Mouse (Mus musculus): Measurements from ENCODE around the gene Pde8b.

DNA sequence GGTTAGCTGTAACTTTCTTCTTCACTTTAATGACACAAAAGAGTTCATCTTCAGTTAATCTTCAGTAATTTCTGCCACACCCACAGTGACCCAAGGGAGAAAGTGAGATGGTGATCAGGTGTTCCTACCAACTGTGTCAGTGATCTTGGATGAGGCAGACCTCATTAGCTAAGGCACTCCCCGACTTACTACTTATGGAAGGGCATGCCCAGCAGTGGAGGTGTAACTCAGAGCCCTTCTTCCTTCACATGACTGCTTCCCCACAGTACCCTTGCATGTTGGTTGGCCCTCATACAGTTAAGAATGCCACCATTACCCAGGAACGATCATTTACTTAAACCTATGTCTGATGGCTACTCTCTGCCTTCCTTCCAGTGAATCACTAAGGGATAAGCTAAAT lies 25.6 kb downstream of the Pde8b start:
- TF ChIP-seq POLR2A (IDR thresholded peaks at IDR 0.05; ENCODE audit: insufficient read depth, low read length) (no peak), CTCF (IDR thresholded peaks at IDR 0.05; ENCODE audit: low read depth, low read length) (no peak)

Data from ES-Bruce4 (cell line).